Mouse (Mus musculus): Measurements from ENCODE around the gene Pacsin3. TPM values are rescaled to one million over a fixed set of nuclear protein-coding genes. Genes with fewer than 3 reads are reported as not detected.
A peak's percentile ranks its signal among the peaks of the same experiment; 100 is the strongest.

Gene Pacsin3
- polyA plus RNA-seq, 1 experiment from 2014 or later, result 14.8 TPM

GRCm38 (mm10) chr2:91309546-91309945 lies 53.8 kb downstream of the Pacsin3 start:
- Histone ChIP-seq H3K36me3 (0 out of 2 replicates have a peak, but pooled peaks cover 1% of the 10 kb centered on the region), H3K9me3 (no peaks in the 10 kb centered on the region), H3K4me2 (no peak overlapping the region), H3K4me1 (replicated peaks) (peaks cover 12% of the 10 kb centered on the region; the same call in 1 of the 2 replicates), H3K27ac (replicated peaks) (no peak overlapping the region), H3K9ac (no peak overlapping the region), H3K27me3 (no peaks in the 10 kb centered on the region), H3K4me3 (no peak overlapping the region)
- 68% methylated on average over 3 of the region's 3 CpGs for WGBS
- no peak for ATAC-seq (ENCODE audit: low read depth)

- H3K4me2 ChIP-seq, result no peak overlapping the region
- H3K4me3 ChIP-seq, result no peak overlapping the region
- ATAC-seq (ENCODE audit: low read depth), result peak; percentile 61; the same call in 1 of the 2 replicates
- H3K4me1 ChIP-seq (replicated peaks), result peaks cover 12% of the 10 kb centered on the region; the same call in 1 of the 2 replicates
- 26% methylated on average over 10 of the region's 10 CpGs for WGBS
- no peak overlapping the region for H3K9ac ChIP-seq
- no peaks in the 10 kb centered on the region for H3K9me3 ChIP-seq
- H3K27ac ChIP-seq (replicated peaks), result peak overlapping the region; percentile 47
- no peaks in the 10 kb centered on the region for H3K27me3 ChIP-seq
- H3K36me3 ChIP-seq, result no peaks in the 10 kb centered on the region; the same call in 1 of the 2 replicates
These were observed 57.0 kb downstream of the Pacsin3 start for GRCm38 (mm10) chr2:91312578-91313311.

- WGBS, result 87% methylated on average over 7 of the region's 7 CpGs
These were observed 58.4 kb downstream of the Pacsin3 start for GRCm38 (mm10) chr2:91314184-91314583.

More at GRCm38 (mm10) chr2:91314184-91314583, 58.4 kb downstream of the Pacsin3 start:
- H3K4me2 ChIP-seq, result no peak overlapping the region
- no peak overlapping the region for H3K4me3 ChIP-seq
- H3K27ac ChIP-seq (replicated peaks), result no peak overlapping the region
- H3K9me3 ChIP-seq, result no peaks in the 10 kb centered on the region
- H3K27me3 ChIP-seq, result no peaks in the 10 kb centered on the region
- ATAC-seq (ENCODE audit: low read depth), result no peak
- no peaks in the 10 kb centered on the region; the same call in 1 of the 2 replicates for H3K36me3 ChIP-seq
- H3K4me1 ChIP-seq (replicated peaks), result peaks cover 12% of the 10 kb centered on the region; the same call in 1 of the 2 replicates
- no peak overlapping the region for H3K9ac ChIP-seq

Other genes with a start within 250 kb of the Pacsin3 start
- gene Rapsn, start 220.3 kb upstream of the Pacsin3 start, polyA plus RNA-seq (2015; fragmentation: Nextera tagmentation; extraction: Ambion mirVana), result 2.1 and 3.0 TPM in 2 replicates
- gene Psmc3, start 201.9 kb upstream of the Pacsin3 start, polyA plus RNA-seq (2015; fragmentation: Nextera tagmentation; extraction: Ambion mirVana), result 235 and 246 TPM in 2 replicates
- 31.1 and 31.5 TPM in 2 replicates for gene Slc39a13, start 185.5 kb upstream of the Pacsin3 start, polyA plus RNA-seq (2015; fragmentation: Nextera tagmentation; extraction: Ambion mirVana)
- gene Spi1, start 173.6 kb upstream of the Pacsin3 start, polyA plus RNA-seq (2015; fragmentation: Nextera tagmentation; extraction: Ambion mirVana), result 5.2 and 6.0 TPM in 2 replicates
- 0.22 and 0.56 TPM in 2 replicates for gene Mybpc3, start 137.8 kb upstream of the Pacsin3 start, polyA plus RNA-seq (2015; fragmentation: Nextera tagmentation; extraction: Ambion mirVana)
- 47.3 and 51.6 TPM in 2 replicates for gene Madd, start 72.1 kb upstream of the Pacsin3 start, polyA plus RNA-seq (2015; fragmentation: Nextera tagmentation; extraction: Ambion mirVana)
- gene Nr1h3, start 53.1 kb upstream of the Pacsin3 start, polyA plus RNA-seq (2015; fragmentation: Nextera tagmentation; extraction: Ambion mirVana), result 1.1 and 1.5 TPM in 2 replicates
- 37.2 and 43.3 TPM in 2 replicates for gene Acp2, start 53.1 kb upstream of the Pacsin3 start, polyA plus RNA-seq (2015; fragmentation: Nextera tagmentation; extraction: Ambion mirVana)
- gene Ddb2, start 19.0 kb upstream of the Pacsin3 start, polyA plus RNA-seq (2015; fragmentation: Nextera tagmentation; extraction: Ambion mirVana), result 11.7 and 14.1 TPM in 2 replicates
- gene Arfgap2, start 9.0 kb downstream of the Pacsin3 start, polyA plus RNA-seq (2015; fragmentation: Nextera tagmentation; extraction: Ambion mirVana), result 64.5 and 67.0 TPM in 2 replicates
- 124 and 130 TPM in 2 replicates for gene 1110051M20Rik, start 188.8 kb downstream of the Pacsin3 start, polyA plus RNA-seq (2015; fragmentation: Nextera tagmentation; extraction: Ambion mirVana)
- gene Lrp4, start 201.6 kb downstream of the Pacsin3 start, polyA plus RNA-seq (2015; fragmentation: Nextera tagmentation; extraction: Ambion mirVana), result 5.1 and 5.8 TPM in 2 replicates